Mouse (Mus musculus) heart, embryonic 11.5 days (tissue): Measurements from ENCODE around the gene Acss1. TPM values are rescaled to one million over a fixed set of nuclear protein-coding genes. Genes with fewer than 3 reads are reported as not detected.

Source experiments
- ATAC-seq: fragments of 200-750 bp; cut with Nextera tagmentation; replicated peaks from 2 replicates; pipeline ENCODE4 v1.8.0; 2017; ENCODE audit warnings: moderate library complexity; ENCODE audit not compliant: insufficient number of reproducible peaks, low FRiP score, low TSS enrichment
- H3K27ac ChIP-seq: fragments of 300-500 bp; sonication (generic); 2 replicates; pipeline ENCODE4 v1.5.1; 2014; ENCODE audit warnings: mild to moderate bottlenecking, low read depth, low read length
- H3K27me3 ChIP-seq: fragments of 300-500 bp; sonication (generic); 2 replicates; pipeline ENCODE4 v1.6.1; 2014; ENCODE audit warnings: mild to moderate bottlenecking, low read length, mixed read lengths; ENCODE audit not compliant: control insufficient read depth, insufficient read depth
- H3K36me3 ChIP-seq: fragments of 300-500 bp; sonication (generic); 2 replicates; pipeline ENCODE4 v1.6.1; 2014; ENCODE audit warnings: mild to moderate bottlenecking, low read length, moderate library complexity, mixed read lengths; ENCODE audit not compliant: control insufficient read depth, insufficient read depth
- H3K4me1 ChIP-seq: fragments of 300-500 bp; sonication (generic); 2 replicates; pipeline ENCODE4 v1.6.1; 2014; ENCODE audit warnings: low read length; ENCODE audit not compliant: control insufficient read depth, insufficient read depth
- H3K4me2 ChIP-seq: fragments of 300-500 bp; sonication (generic); 2 replicates; pipeline ENCODE4 v1.6.1; 2014; ENCODE audit warnings: mild to moderate bottlenecking, moderate library complexity
- H3K4me3 ChIP-seq: fragments of 300-500 bp; sonication (generic); 2 replicates; pipeline ENCODE4 v1.5.1; 2014; ENCODE audit warnings: low read depth, low read length
- H3K9ac ChIP-seq: fragments of 300-500 bp; sonication (generic); 2 replicates; pipeline ENCODE4 v1.6.1; 2014; ENCODE audit warnings: mild to moderate bottlenecking, low read depth, low read length, moderate library complexity
- H3K9me3 ChIP-seq: fragments of 300-500 bp; sonication (generic); replicated peaks from 2 replicates; pipeline ENCODE4 v1.6.1; 2016; ENCODE audit warnings: low read length; ENCODE audit not compliant: control insufficient read depth
- WGBS: fragments of 180-500 bp; shearing (Covaris S2); extraction: QIAGEN DNeasy Blood & Tissue Kit; methylation state at CpG from one replicate; pipeline ENCODE4 v1.1.7; 2014; ENCODE audit not compliant: insufficient replicate concordance; 5-methylcytosine and 5-hydroxymethylcytosine counted together
- polyA plus RNA-seq: library from polyadenylated mRNA; unstranded; fragments of >200 nt; fragmentation: Nextera tagmentation; extraction: Ambion mirVana; gene quantifications from 2 replicates; pipeline ENCODE4 v1.2.1, GENCODE M21; 2014

Gene Acss1
- polyA plus RNA-seq: 14.8 and 16.8 TPM in 2 replicates

DNA sequence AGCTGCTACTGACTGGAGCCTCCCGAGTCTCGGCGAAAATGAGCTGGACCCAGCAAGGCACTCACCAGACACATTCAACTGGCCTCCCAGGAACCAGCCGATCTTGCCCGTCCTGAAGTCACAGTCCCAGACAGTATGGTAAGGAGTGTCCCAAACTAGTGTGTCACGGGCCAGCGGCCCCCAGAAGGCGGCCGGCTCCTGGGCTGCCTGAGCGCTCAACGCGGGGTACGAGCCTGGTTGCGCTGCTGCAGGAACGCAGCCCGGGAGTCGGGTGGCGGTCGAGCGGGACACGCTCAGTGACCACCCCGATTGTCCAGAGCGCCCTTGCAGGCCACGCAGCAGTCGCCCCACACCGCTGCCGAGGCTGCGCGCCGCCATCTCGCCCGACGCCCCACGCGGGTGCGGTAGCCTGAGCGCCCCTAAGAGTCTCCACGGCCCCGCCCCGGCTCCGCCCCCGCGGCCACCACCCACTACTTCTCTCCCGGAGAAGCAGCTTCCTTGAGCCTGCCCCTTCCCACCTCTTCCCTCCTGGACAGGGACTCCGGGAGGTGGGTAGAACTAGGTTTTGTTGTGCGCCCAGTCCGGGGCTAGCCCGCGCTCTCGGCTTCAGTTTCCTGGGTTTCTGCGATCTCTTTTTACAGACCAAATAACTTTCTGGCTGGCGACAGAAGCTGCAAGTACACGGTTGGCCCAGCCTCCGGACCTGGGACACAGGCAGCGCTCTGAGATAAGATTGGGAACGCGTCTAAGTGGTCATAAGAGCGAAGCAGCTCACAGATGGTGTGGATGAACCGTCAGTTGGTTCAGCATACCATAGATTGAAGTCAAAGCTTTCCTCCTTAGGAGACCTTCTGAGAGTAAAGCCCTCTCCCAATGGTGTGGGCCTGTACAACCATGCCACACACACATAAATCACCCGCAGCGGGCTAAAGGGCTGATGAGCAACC, at the start of gene Acss1:
Gene Acss1, minus strand, starts transcription at position 681 of the 947 bp plus-strand sequence.
- Histone ChIP-seq H3K27ac (peak within 1 kb of the TSS; percentile 73), H3K9ac (peak within 1 kb of the TSS; percentile 77), H3K4me2 (peak within 1 kb of the TSS; percentile 97), H3K4me1 (peaks cover 10% of the 10 kb centered on the region), H3K4me3 (peak within 1 kb of the TSS; percentile 72), H3K36me3 (no peaks in the 10 kb centered on the region), H3K27me3 (0 out of 2 replicates have a peak, but pooled peaks cover 2% of the 10 kb centered on the region), H3K9me3 (no peaks in the 10 kb centered on the region)
- WGBS: 2% methylated on average over 57 of the region's 61 CpGs
- ATAC-seq: peak; percentile 78

- no peaks in the 10 kb centered on the region for H3K27me3 ChIP-seq
- H3K9me3 ChIP-seq: no peaks in the 10 kb centered on the region
- WGBS: 67% methylated on average over 4 of the region's 4 CpGs
- no peaks in the 10 kb centered on the region for H3K36me3 ChIP-seq
- no peak overlapping the region for H3K4me3 ChIP-seq
- no peak overlapping the region for H3K9ac ChIP-seq
- no peak overlapping the region for H3K4me2 ChIP-seq
- no peak overlapping the region for H3K27ac ChIP-seq
- no peak for ATAC-seq
- H3K4me1 ChIP-seq: no peaks in the 10 kb centered on the region
Measured at GRCm38 (mm10) chr2:150712167-150712674, 43.9 kb upstream of the Acss1 start.

DNA sequence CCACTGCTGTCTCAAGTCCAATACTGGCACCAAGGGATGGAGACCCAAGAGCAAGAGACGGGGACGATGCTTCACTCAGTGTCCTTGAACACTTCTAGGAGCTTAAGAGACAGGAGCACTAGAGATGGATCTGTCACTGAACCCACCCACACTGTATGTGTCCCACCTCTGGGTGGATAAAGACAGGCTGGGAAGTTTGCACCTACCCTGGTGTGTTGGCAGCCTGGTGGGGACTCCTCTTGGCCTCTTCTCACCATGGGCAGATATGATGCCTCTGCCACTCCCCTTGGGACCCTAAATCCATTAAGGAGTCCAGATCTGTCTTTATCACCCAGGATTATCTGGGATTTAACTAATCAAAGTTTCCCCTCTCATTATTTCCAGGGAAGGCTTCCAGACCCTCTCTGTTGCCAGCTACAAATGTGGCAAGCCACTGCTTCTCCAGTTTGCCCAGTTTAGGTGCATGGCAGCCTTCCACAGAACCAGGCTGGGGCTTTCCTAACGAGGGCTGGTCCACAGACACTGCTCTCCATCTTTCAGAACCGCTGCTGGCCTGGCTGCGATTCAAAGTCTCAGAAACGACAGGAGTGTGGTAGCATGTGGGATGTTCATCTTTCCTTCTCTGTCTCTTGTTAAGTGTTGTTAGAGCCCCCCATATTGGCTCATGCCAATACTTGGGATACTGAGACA, 23.3 kb upstream of the Acss1 start:
- 70% methylated on average over 6 of the region's 6 CpGs for WGBS
- Histone ChIP-seq H3K27me3 (peaks cover 54% of the 10 kb centered on the region), H3K36me3 (no peaks in the 10 kb centered on the region), H3K9me3 (no peaks in the 10 kb centered on the region), H3K4me1 (peaks cover 7% of the 10 kb centered on the region), H3K4me2 (no peak overlapping the region), H3K4me3 (no peak overlapping the region), H3K27ac (no peak overlapping the region), H3K9ac (no peak overlapping the region)
- no peak for ATAC-seq

- H3K4me3 ChIP-seq: no peak overlapping the region
- H3K9ac ChIP-seq: no peak overlapping the region
- H3K9me3 ChIP-seq: no peaks in the 10 kb centered on the region
- H3K27ac ChIP-seq: no peak overlapping the region
- 12% methylated on average over 11 of the region's 11 CpGs for WGBS
- no peaks in the 10 kb centered on the region for H3K36me3 ChIP-seq
- H3K4me2 ChIP-seq: no peak overlapping the region
- no peak for ATAC-seq
- H3K27me3 ChIP-seq: peaks cover 64% of the 10 kb centered on the region
- H3K4me1 ChIP-seq: peaks cover 7% of the 10 kb centered on the region
Measured at GRCm38 (mm10) chr2:150690216-150690615, 21.9 kb upstream of the Acss1 start.

GRCm38 (mm10) chr2:150689223-150689800, 21.0 kb upstream of the Acss1 start, which contains the start of gene Vsx1:
Gene Vsx1 (minus strand): TSS chr2:150689360.
- Histone ChIP-seq H3K27ac (no peak within 1 kb of the TSS), H3K36me3 (no peaks in the 10 kb centered on the region), H3K27me3 (peaks cover 64% of the 10 kb centered on the region), H3K9ac (peak within 1 kb of the TSS; percentile 46; the same call in 1 of the 2 replicates), H3K4me2 (peak within 1 kb of the TSS; percentile 81), H3K4me3 (peak within 1 kb of the TSS; percentile 48), H3K9me3 (no peaks in the 10 kb centered on the region), H3K4me1 (peaks cover 7% of the 10 kb centered on the region)
- WGBS: 44% methylated on average over 16 of the region's 16 CpGs
- ATAC-seq: no peak

DNA sequence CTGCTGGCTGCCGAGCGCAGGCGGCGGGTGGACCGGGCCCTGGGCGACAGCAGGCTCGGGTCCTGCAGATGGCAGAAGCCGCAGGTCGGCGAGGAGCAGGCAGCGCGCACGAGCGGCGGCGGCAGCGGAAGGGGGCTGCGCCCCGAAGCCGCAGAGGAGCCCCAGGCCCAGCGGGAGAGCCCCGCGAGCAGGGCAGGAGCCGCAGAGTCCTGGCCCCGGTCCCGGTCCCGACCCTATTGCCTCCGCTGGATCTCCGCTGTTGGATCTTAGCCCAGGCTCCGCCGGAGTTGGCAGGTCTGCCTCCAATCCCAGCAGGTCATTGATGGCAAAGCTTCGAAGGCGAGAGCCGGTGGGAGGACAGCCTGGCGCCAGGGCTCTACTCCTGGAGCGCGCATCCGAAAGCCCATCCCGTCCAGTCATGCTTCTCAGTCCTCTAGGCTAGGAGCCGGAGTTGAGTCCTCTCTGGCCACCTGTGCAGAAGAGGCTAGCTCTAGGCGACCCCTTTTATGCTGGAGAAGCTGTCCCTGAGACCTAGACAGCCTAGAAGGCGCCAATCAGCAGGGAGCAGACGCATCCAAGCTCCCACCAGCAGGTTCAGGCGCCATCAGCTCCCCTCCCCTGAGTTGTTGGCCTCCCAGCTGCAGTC, 20.4 kb upstream of the Acss1 start:
- Histone ChIP-seq H3K9me3 (no peaks in the 10 kb centered on the region), H3K4me1 (peaks cover 7% of the 10 kb centered on the region), H3K9ac (peak overlapping the region; percentile 46; the same call in 1 of the 2 replicates), H3K27me3 (peaks cover 64% of the 10 kb centered on the region), H3K4me2 (peak overlapping the region; percentile 81), H3K4me3 (peak overlapping the region; percentile 48), H3K27ac (no peak overlapping the region), H3K36me3 (no peaks in the 10 kb centered on the region)
- ATAC-seq: no peak; the same call in 1 of the 2 replicates
- under 1% methylated on average over 41 of the region's 44 CpGs for WGBS

DNA sequence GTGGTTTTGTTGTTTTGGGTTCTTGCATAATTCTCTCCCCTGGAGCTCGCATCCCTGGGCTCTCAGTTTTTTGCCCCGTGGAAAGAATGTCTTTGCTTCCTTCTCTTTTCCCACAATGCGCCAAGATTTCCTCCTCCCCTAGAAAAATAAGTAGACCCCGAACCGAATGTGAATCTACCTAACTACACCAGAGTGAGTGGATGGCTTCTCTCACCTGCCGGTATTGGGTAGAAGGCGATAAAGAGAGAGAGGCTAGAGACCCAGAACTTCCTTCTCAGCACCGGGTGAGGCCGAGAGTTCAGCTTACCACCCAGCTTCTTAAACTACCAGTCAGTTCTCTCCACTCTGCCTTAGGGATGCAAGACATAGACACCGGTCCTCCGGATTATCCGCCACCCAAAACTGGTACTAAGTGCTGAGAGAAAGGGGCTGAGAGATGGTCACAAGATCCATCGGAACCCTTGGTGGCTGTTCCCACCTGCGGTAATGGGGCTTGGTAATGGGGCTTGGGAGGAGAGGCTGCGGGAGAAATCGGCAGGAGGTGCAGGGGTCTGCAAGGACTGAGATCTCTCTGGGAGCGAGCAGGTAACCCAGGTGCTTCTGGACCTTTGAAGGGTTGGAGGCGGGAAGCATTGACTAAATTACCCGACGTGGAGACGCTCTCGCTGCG, 19.7 kb upstream of the Acss1 start:
- Histone ChIP-seq H3K9ac (0 out of 2 replicates have a peak overlapping the region, but pooled peaks have one; percentile 46), H3K4me3 (peak overlapping the region; percentile 48), H3K27ac (no peak overlapping the region), H3K4me2 (peak overlapping the region; percentile 81), H3K36me3 (no peaks in the 10 kb centered on the region), H3K9me3 (no peaks in the 10 kb centered on the region), H3K4me1 (peaks cover 7% of the 10 kb centered on the region), H3K27me3 (peaks cover 62% of the 10 kb centered on the region)
- ATAC-seq: no peak
- 4% methylated on average over 23 of the region's 23 CpGs for WGBS
